Mouse (Mus musculus) heart, embryonic 12.5 days (tissue): ENCODE results near the gene Ccdc50. TPM values are rescaled to one million over a fixed set of nuclear protein-coding genes. Genes with fewer than 3 reads are reported as not detected.

Experiments used
- ATAC-seq: fragments of 200-750 bp; cut with Nextera tagmentation; 2 replicates; pipeline ENCODE4 v1.8.0; 2017; ENCODE audit warnings: moderate TSS enrichment, moderate library complexity; ENCODE audit not compliant: insufficient number of reproducible peaks, low FRiP score
- H3K27ac ChIP-seq: fragments of 300-500 bp; sonication (generic); 2 replicates; pipeline ENCODE4 v1.5.1; 2016; ENCODE audit warnings: mild to moderate bottlenecking, moderate library complexity; ENCODE audit not compliant: poor library complexity, severe bottlenecking
- H3K27me3 ChIP-seq: fragments of 300-500 bp; sonication (generic); replicated peaks from 2 replicates; pipeline ENCODE4 v1.6.1; 2016; ENCODE audit warnings: mild to moderate bottlenecking, moderate library complexity
- H3K36me3 ChIP-seq: fragments of 300-500 bp; sonication (generic); 2 replicates; pipeline ENCODE4 v1.6.1; 2016; ENCODE audit warnings: mild to moderate bottlenecking, moderate library complexity
- H3K4me1 ChIP-seq: fragments of 300-500 bp; sonication (generic); replicated peaks from 2 replicates; pipeline ENCODE4 v1.6.1; 2016; ENCODE audit warnings: mild to moderate bottlenecking
- H3K4me2 ChIP-seq: fragments of 300-500 bp; sonication (generic); 2 replicates; pipeline ENCODE4 v1.6.1; 2016; ENCODE audit warnings: mild to moderate bottlenecking, moderate library complexity
- H3K4me3 ChIP-seq: fragments of 300-500 bp; sonication (generic); 2 replicates; pipeline ENCODE4 v1.5.1; 2016; ENCODE audit warnings: mild to moderate bottlenecking
- H3K9ac ChIP-seq: fragments of 300-500 bp; sonication (generic); 2 replicates; pipeline ENCODE4 v1.6.1; 2016; ENCODE audit warnings: mild to moderate bottlenecking, moderate library complexity
- H3K9me3 ChIP-seq: fragments of 300-500 bp; sonication (generic); replicated peaks from 2 replicates; pipeline ENCODE4 v1.6.1; 2016; ENCODE audit warnings: mild to moderate bottlenecking, moderate library complexity
- WGBS: fragments of 180-500 bp; shearing (Covaris S2); methylation state at CpG from one replicate; pipeline ENCODE4 v1.1.7; 2016; 5-methylcytosine and 5-hydroxymethylcytosine counted together
- polyA plus RNA-seq: library from polyadenylated mRNA; unstranded; fragments of >200 nt; fragmentation: Nextera tagmentation; extraction: Ambion mirVana; gene quantifications from 2 replicates; pipeline ENCODE4 v1.2.1, GENCODE M21; 2016

The Ccdc50 gene
- polyA plus RNA-seq: 44.3 and 48.9 TPM in 2 replicates

DNA sequence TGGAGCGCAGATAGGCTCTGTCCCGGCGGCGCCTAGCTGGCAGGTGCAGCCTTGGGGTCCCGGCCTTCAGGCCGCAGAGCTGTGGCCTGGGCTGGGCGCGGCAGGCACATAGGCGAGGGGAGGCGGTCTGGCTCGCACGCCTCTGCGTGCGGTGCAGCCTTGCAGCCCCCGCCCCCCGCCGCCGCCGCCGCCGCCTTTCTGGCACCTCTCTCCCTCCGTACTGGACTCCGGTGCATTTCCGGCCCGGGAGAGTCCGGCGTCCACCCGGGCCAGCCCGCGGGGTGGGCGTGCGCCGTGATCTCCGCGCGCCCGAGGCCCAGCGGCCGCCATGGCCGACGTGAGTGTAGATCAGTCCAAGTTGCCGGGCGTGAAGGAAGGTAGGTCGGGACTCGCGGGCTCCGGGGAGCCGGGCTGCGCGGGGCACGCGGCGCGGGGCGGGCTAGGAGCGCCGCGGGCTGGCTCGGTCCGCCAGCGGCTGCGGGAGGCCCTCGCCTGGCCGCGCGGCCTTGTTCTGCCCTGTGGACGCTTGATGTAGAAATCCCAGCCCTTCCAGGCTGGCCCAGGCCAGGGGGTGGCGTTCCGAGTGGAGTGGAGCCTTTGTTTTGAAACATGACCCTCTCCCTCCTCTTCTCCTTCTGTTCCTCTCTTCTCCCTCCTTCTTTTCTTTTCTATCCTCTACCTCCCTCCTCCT, at the start of gene Ccdc50:
Gene Ccdc50, plus strand, starts transcription at position 109 of the 691 bp plus-strand sequence.
- H3K4me3 ChIP-seq: peak within 1 kb of the TSS; percentile 69
- H3K36me3 ChIP-seq: no peaks in the 10 kb centered on the region
- peak; percentile 92 for ATAC-seq
- H3K27me3 ChIP-seq: no peaks in the 10 kb centered on the region
- peak within 1 kb of the TSS; percentile 90 for H3K9ac ChIP-seq
- peak within 1 kb of the TSS; percentile 92 for H3K27ac ChIP-seq
- H3K9me3 ChIP-seq: no peaks in the 10 kb centered on the region
- peaks cover 29% of the 10 kb centered on the region for H3K4me1 ChIP-seq
- H3K4me2 ChIP-seq: peak within 1 kb of the TSS; percentile 79
- under 1% methylated on average over 69 of the region's 69 CpGs for WGBS

DNA sequence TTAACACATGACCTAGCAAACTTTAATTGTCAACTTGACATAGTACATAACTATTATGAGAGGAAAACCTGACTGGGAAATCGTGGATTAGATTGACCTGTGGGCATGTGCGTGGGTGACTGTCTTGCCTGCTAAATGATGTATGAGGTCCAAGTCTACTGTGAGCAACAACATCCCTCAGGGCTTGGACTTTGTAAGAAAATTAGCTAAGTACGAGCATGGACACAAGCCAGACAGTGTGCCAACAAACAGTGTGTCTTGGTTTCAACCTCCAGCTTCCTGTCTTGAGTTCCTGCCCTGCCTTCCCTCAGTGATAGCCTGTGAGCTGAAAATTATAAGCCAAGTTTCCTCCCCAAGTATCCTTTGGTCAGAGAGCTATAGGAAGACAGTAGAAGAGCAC, 41.1 kb upstream of the Ccdc50 start:
- no peak overlapping the region for H3K27ac ChIP-seq
- ATAC-seq: no peak
- no peak overlapping the region for H3K9ac ChIP-seq
- H3K27me3 ChIP-seq: no peaks in the 10 kb centered on the region
- WGBS: 65% methylated on average over 3 of the region's 3 CpGs
- no peaks in the 10 kb centered on the region for H3K4me1 ChIP-seq
- H3K9me3 ChIP-seq: no peaks in the 10 kb centered on the region
- H3K4me3 ChIP-seq: no peak overlapping the region
- no peaks in the 10 kb centered on the region for H3K36me3 ChIP-seq
- no peak overlapping the region for H3K4me2 ChIP-seq

DNA sequence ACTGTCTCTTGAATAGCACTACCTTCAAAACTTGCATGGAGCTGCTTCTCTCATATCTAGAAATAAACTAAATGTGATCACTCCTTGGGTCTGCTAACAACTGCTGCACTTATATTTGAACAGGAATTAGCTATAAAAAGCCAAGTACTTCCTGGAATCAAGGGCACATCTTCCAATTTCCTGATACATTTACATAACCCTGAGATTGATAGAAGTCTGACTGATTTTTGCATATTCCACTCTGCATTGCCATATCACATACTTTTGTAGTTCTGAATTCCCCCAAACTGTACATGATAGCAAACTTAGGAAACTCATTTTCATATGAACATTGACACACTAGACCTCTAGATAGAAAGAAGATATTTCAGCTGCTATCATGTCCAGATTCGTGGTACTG, 40.3 kb upstream of the Ccdc50 start:
- no peak for ATAC-seq
- 65% methylated on average over 1 of the region's 1 CpGs for WGBS
- no peak overlapping the region for H3K4me3 ChIP-seq

DNA sequence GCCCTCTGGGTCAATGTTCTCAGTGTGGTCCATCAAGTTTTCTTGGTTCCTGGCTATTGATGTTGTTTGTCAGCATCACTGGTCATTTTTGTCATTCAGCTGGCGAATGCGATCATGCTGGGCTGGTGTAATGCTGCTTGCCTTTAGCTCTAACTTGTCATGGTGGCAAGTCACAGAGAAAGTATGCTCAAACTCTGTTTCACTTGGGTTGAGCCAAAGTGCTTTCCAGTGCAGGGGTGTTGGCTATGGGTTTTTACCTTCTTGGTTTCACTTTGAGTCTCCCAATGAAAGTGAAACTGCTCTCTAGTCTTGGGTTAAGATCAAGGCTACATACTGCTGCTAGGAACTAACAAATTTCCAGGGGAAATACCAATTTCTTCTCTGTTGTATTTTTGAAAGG, 39.4 kb upstream of the Ccdc50 start:
- Histone ChIP-seq H3K27ac (no peak overlapping the region), H3K4me3 (no peak overlapping the region), H3K9me3 (no peaks in the 10 kb centered on the region), H3K4me2 (no peak overlapping the region), H3K27me3 (no peaks in the 10 kb centered on the region), H3K4me1 (no peaks in the 10 kb centered on the region), H3K9ac (no peak overlapping the region), H3K36me3 (no peaks in the 10 kb centered on the region)
- ATAC-seq: no peak
- 86% methylated on average over 2 of the region's 2 CpGs for WGBS

More for the DNA sequence above, 40.3 kb upstream of the Ccdc50 start:
- Histone ChIP-seq H3K36me3 (no peaks in the 10 kb centered on the region), H3K9me3 (no peaks in the 10 kb centered on the region), H3K27me3 (no peaks in the 10 kb centered on the region), H3K27ac (no peak overlapping the region), H3K4me1 (no peaks in the 10 kb centered on the region), H3K9ac (no peak overlapping the region), H3K4me2 (no peak overlapping the region)

DNA sequence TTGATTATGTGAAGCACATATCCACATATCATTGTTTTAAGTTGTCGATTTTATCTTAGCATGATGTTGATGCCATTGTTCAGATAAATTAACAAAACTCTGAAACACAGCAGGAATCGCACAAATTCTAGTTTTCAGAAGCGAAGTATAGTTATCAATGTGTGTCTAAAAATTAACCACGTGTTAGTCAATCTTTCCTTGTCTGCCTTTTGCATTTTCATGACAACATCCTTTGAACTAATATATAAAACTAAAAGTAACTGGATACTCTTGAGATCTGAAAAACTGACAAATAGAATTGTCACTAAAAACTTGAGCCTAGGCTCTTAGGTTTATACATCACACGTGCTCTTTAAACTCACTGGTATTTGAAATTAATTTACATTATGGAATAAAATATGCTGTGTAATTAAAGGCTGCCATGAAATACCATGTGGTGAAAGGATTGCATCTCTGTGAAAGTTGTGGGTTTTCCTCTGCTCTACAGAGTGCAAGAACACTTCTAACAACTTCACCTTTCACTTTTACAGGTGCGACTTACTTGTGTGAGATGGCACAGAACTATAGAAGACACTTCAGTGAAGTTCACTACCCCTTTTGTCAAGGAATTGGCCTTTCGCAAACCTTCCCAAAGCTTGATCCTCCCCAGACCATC, 38.7 kb upstream of the Ccdc50 start:
- Histone ChIP-seq H3K27me3 (no peaks in the 10 kb centered on the region), H3K4me1 (no peaks in the 10 kb centered on the region), H3K4me3 (no peak overlapping the region), H3K9ac (no peak overlapping the region), H3K36me3 (no peaks in the 10 kb centered on the region), H3K27ac (no peak overlapping the region), H3K4me2 (no peak overlapping the region), H3K9me3 (no peaks in the 10 kb centered on the region)
- WGBS: 81% methylated on average over 7 of the region's 7 CpGs
- ATAC-seq: no peak

GRCm38 (mm10) chr16:27354464-27354863, 34.2 kb upstream of the Ccdc50 start:
- 54% methylated on average over 2 of the region's 2 CpGs for WGBS
- Histone ChIP-seq H3K4me3 (no peak overlapping the region), H3K4me1 (no peaks in the 10 kb centered on the region), H3K9ac (no peak overlapping the region), H3K27ac (no peak overlapping the region), H3K9me3 (no peaks in the 10 kb centered on the region), H3K27me3 (no peaks in the 10 kb centered on the region), H3K4me2 (no peak overlapping the region), H3K36me3 (no peaks in the 10 kb centered on the region)
- ATAC-seq: no peak

- no peak overlapping the region for H3K4me3 ChIP-seq
- WGBS: 77% methylated on average over 1 of the region's 1 CpGs
- H3K4me2 ChIP-seq: no peak overlapping the region
- no peaks in the 10 kb centered on the region for H3K27me3 ChIP-seq
- no peak overlapping the region for H3K27ac ChIP-seq
- no peaks in the 10 kb centered on the region for H3K9me3 ChIP-seq
- H3K9ac ChIP-seq: no peak overlapping the region
- H3K36me3 ChIP-seq: no peaks in the 10 kb centered on the region
- no peak for ATAC-seq
- no peaks in the 10 kb centered on the region for H3K4me1 ChIP-seq
Observed at GRCm38 (mm10) chr16:27360059-27360458, 28.6 kb upstream of the Ccdc50 start.

GRCm38 (mm10) chr16:27370191-27370590, 18.5 kb upstream of the Ccdc50 start, which contains the start of gene Uts2b:
Gene Uts2b, minus strand, starts transcription at chr16:27370239.
- no peak within 1 kb of the TSS for H3K4me3 ChIP-seq
- H3K4me2 ChIP-seq: no peak within 1 kb of the TSS
- no peak within 1 kb of the TSS for H3K27ac ChIP-seq
- WGBS: 66% methylated on average over 8 of the region's 8 CpGs
- H3K9ac ChIP-seq: no peak within 1 kb of the TSS
- no peaks in the 10 kb centered on the region for H3K27me3 ChIP-seq
- ATAC-seq: no peak
- H3K36me3 ChIP-seq: no peaks in the 10 kb centered on the region
- H3K9me3 ChIP-seq: no peaks in the 10 kb centered on the region
- no peaks in the 10 kb centered on the region for H3K4me1 ChIP-seq

DNA sequence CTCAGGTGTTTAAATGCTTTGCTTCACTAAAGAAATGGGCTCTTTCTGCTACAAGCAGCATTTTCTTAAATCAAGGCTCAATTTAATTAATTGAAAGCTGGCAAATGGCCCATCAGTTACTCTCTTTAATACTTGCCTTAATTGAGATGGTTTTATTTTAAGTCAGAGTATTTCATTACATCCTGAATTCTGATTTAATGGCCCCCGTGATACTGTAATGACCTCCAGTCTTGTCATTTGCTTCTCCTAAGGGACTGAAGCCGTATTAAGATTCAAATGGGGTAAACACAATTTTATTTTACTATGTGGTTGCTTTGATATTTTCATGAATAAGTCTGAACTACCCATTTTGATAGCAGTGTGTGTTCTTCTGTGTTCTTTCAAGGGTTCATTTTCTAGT, 18.0 kb upstream of the Ccdc50 start:
- no peaks in the 10 kb centered on the region for H3K9me3 ChIP-seq
- no peak for ATAC-seq
- H3K9ac ChIP-seq: no peak overlapping the region
- H3K27ac ChIP-seq: no peak overlapping the region
- H3K4me3 ChIP-seq: no peak overlapping the region
- 86% methylated on average over 2 of the region's 2 CpGs for WGBS
- H3K4me1 ChIP-seq: no peaks in the 10 kb centered on the region
- no peaks in the 10 kb centered on the region for H3K36me3 ChIP-seq
- no peaks in the 10 kb centered on the region for H3K27me3 ChIP-seq
- no peak overlapping the region for H3K4me2 ChIP-seq

- Histone ChIP-seq H3K4me3 (no peak overlapping the region), H3K36me3 (no peaks in the 10 kb centered on the region), H3K4me2 (no peak overlapping the region), H3K9ac (no peak overlapping the region), H3K27ac (no peak overlapping the region), H3K9me3 (no peaks in the 10 kb centered on the region), H3K4me1 (no peaks in the 10 kb centered on the region), H3K27me3 (no peaks in the 10 kb centered on the region)
- WGBS: 55% methylated on average over 3 of the region's 3 CpGs
- ATAC-seq: no peak
Observed at GRCm38 (mm10) chr16:27374139-27374538, 14.5 kb upstream of the Ccdc50 start.

- no peak overlapping the region for H3K4me2 ChIP-seq
- H3K4me3 ChIP-seq: no peak overlapping the region
- H3K36me3 ChIP-seq: no peaks in the 10 kb centered on the region
- H3K27ac ChIP-seq: no peak overlapping the region
- H3K9me3 ChIP-seq: no peaks in the 10 kb centered on the region
- H3K27me3 ChIP-seq: no peaks in the 10 kb centered on the region
- no peak for ATAC-seq
- H3K9ac ChIP-seq: no peak overlapping the region
- no peaks in the 10 kb centered on the region for H3K4me1 ChIP-seq
- WGBS: 84% methylated on average over 2 of the region's 2 CpGs
Observed at GRCm38 (mm10) chr16:27375318-27375717, 13.4 kb upstream of the Ccdc50 start.
